Mouse (Mus musculus): ENCODE data around the gene Rmdn2.

- no peak for TF ChIP-seq CTCF (conservative IDR thresholded peaks at IDR 0.05; ENCODE audit: low read length)
- no peak for TF ChIP-seq NANOG (IDR thresholded peaks at IDR 0.05; ENCODE audit: borderline replicate concordance, low read length)
These were observed 10.4 kb downstream of the Rmdn2 start for GRCm38 (mm10) chr17:79622050-79622449.
